ENCODE assay signal across 9 mouse cellular contexts in genomic region chr16:45690178-45690577, GRCm38 (mm10). TPM values are rescaled to one million over a fixed set of nuclear protein-coding genes. Genes with fewer than 3 reads are reported as not detected.
DNase-seq lines count a peak whose midpoint lies in the region; ATAC-seq and TF ChIP-seq lines count a peak whose summit lies in the region.
"Had no signal": no experiment of that assay in that cellular context is flagged by ENCODE, and none has a peak within 500 bp of the region (broad histone marks: within the 10 kb centered on the region; RNA-seq: fewer than 3 reads in every experiment).

No protein-coding gene starts in this region.

- peak overlapping the region; percentile 49 for H3K27ac ChIP-seq in neural tube, embryonic 14.5 days (ENCODE audit: low read depth, low read length)
- no peak overlapping the region for H3K27ac ChIP-seq in liver, postnatal 0 days (ENCODE audit: low read depth)

- no peak overlapping the region for H3K4me2 ChIP-seq in neural tube, embryonic 14.5 days (ENCODE audit: low read depth, low read length)
- H3K4me2 ChIP-seq in liver, postnatal 0 days (ENCODE audit: low read depth, low read length) = no peak overlapping the region

- no peak overlapping the region for H3K9ac ChIP-seq in neural tube, embryonic 14.5 days (replicated peaks; ENCODE audit: low read depth, low read length)
- no peak overlapping the region for H3K9ac ChIP-seq in liver, postnatal 0 days (replicated peaks)

- ATAC-seq in frontal cortex, adult (ENCODE audit: low TSS enrichment) = peak; percentile 48
- peak; percentile 86 for ATAC-seq in neural tube, embryonic 14.5 days (ENCODE audit: low read depth)
- ATAC-seq in liver, postnatal 0 days = no peak

- H3K4me1 ChIP-seq in neural tube, embryonic 14.5 days (ENCODE audit: control insufficient read depth, insufficient read depth, low read length) = peaks cover 8% of the 10 kb centered on the region; the same call in 1 of the 2 replicates
- no peaks in the 10 kb centered on the region for H3K4me1 ChIP-seq in liver, postnatal 0 days (ENCODE audit: insufficient read depth)

- H3K27me3 ChIP-seq in neural tube, embryonic 14.5 days (ENCODE audit: control insufficient read depth, insufficient read depth, low read length) = no peaks in the 10 kb centered on the region; the same call in 1 of the 2 replicates
- H3K27me3 ChIP-seq in liver, postnatal 0 days (ENCODE audit: insufficient read depth, low read length) = no peaks in the 10 kb centered on the region

- WGBS in neural tube, embryonic 14.5 days = 7% methylated on average over 4 of the region's 4 CpGs
- WGBS in liver, postnatal 0 days (ENCODE audit: insufficient replicate concordance) = 51% methylated on average over 4 of the region's 4 CpGs

- DNase-seq in frontal cortex, postnatal 25 days (ENCODE audit: low spot score in 2 of 2) = no peak
- peak; percentile 14 for DNase-seq in embryo, embryonic 9.5 days (ENCODE audit: extremely low spot score)
- DNase-seq in induced T-regulatory cell, adult 2 months (ENCODE audit: low read depth) = peak; percentile 84
- no peak for DNase-seq in liver, postnatal 0 days
- DNase-seq in cerebellum, adult 9-11 months = no peak
- no peak for DNase-seq in lung, postnatal 14 days
- DNase-seq: gastrocnemius, postnatal 10 days had no signal

- TF ChIP-seq EP300 in liver, postnatal 0 days (IDR thresholded peaks at IDR 0.05; ENCODE audit: low read depth) = no peak

- no peak overlapping the region for H3K4me3 ChIP-seq in neural tube, embryonic 14.5 days (ENCODE audit: low read depth, low read length)
- no peak overlapping the region for H3K4me3 ChIP-seq in liver, postnatal 0 days (ENCODE audit: low read depth, low read length)

- H3K36me3 ChIP-seq in neural tube, embryonic 14.5 days (ENCODE audit: control insufficient read depth, insufficient read depth, low read length) = no peaks in the 10 kb centered on the region
- H3K36me3 ChIP-seq in liver, postnatal 0 days (replicated peaks; ENCODE audit: insufficient read depth, low read length) = no peaks in the 10 kb centered on the region

- H3K9me3 ChIP-seq in neural tube, embryonic 14.5 days (ENCODE audit: control insufficient read depth, low read length) = no peaks in the 10 kb centered on the region
- H3K9me3 ChIP-seq in liver, postnatal 0 days (ENCODE audit: low read length) = no peaks in the 10 kb centered on the region

- no peak for TF ChIP-seq CTCF in liver, postnatal 0 days (IDR thresholded peaks at IDR 0.05; ENCODE audit: low read depth)

RNA-seq across cellular contexts. Expression of gene Tmprss7, which starts 3.3 kb away (rescaled TPM):
- polyA plus RNA-seq in neural tube, embryonic 14.5 days (2014; fragmentation: Nextera tagmentation; extraction: Ambion mirVana) = 0.63 and 0.68 TPM in 2 replicates
- 0.14 TPM in 2 replicates for polyA plus RNA-seq in liver, postnatal 0 days (2015; fragmentation: Nextera tagmentation; extraction: Ambion mirVana)

RNA-seq across cellular contexts. Expression of gene Tagln3, which starts 34.2 kb away (rescaled TPM):
- 610 and 624 TPM in 2 replicates for polyA plus RNA-seq in neural tube, embryonic 14.5 days (2014; fragmentation: Nextera tagmentation; extraction: Ambion mirVana)
- 0.08 TPM in 1 of 2 replicates, not detected in the other for polyA plus RNA-seq in liver, postnatal 0 days (2015; fragmentation: Nextera tagmentation; extraction: Ambion mirVana)

RNA-seq across cellular contexts. Expression of gene BC016579, which starts 36.3 kb away (rescaled TPM):
- 0.12 TPM in 1 of 2 replicates, not detected in the other for polyA plus RNA-seq in neural tube, embryonic 14.5 days (2014; fragmentation: Nextera tagmentation; extraction: Ambion mirVana)
- polyA plus RNA-seq in liver, postnatal 0 days (2015; fragmentation: Nextera tagmentation; extraction: Ambion mirVana) = 0.30 and 0.34 TPM in 2 replicates

RNA-seq across cellular contexts. Expression of gene Abhd10, which starts 52.6 kb away (rescaled TPM):
- 39.5 and 40.7 TPM in 2 replicates for polyA plus RNA-seq in neural tube, embryonic 14.5 days (2014; fragmentation: Nextera tagmentation; extraction: Ambion mirVana)
- 13.9 TPM in 2 replicates for polyA plus RNA-seq in liver, postnatal 0 days (2015; fragmentation: Nextera tagmentation; extraction: Ambion mirVana)

Comparison
In these comparisons a context has a peak if more than half of its experiments do, and no peak if none do; other contexts are left out.
1. DNase-seq: peak in embryo, embryonic 9.5 days (single experiment) and induced T-regulatory cell, adult 2 months (single experiment); none in frontal cortex, postnatal 25 days (0 of 2), liver, postnatal 0 days (single experiment), cerebellum, adult 9-11 months (single experiment) and lung, postnatal 14 days (single experiment).
2. RNA of gene Tagln3, which starts 34.2 kb away (polyA plus RNA-seq): 610 to 624 TPM in neural tube, embryonic 14.5 days; 0.08 TPM in liver, postnatal 0 days; every median in the first group is over 100 times any median in the second.